Mouse (Mus musculus) colon, adult 2 months (tissue): ENCODE results near the gene Srp72. TPM values are rescaled to one million over a fixed set of nuclear protein-coding genes. Genes with fewer than 3 reads are reported as not detected.

ENCODE experiments used
- polyA plus RNA-seq: library from polyadenylated mRNA; depleted of rRNA; stranded (reverse); fragments of >200 nt; gene quantifications from 2 replicates; pipeline ENCODE4 v1.2.3, GENCODE M21; 2012; rRNA removed

The Srp72 gene
- 10.3 and 14.1 TPM in 2 replicates for polyA plus RNA-seq

GRCm38 (mm10) chr5:76974554-76975285 lies at the start of gene Srp72:
Gene Srp72, plus strand, starts transcription at chr5:76974683.

GRCm38 (mm10) chr5:76951106-76952027 lies 23.1 kb upstream of the Srp72 start, which contains the start of the genes Paics and Ppat:
Gene Paics, plus strand, starts transcription at chr5:76951307.
Gene Ppat, minus strand, starts transcription at chr5:76951578.

GRCm38 (mm10) chr5:77004051-77004821 lies 29.8 kb downstream of the Srp72 start, which contains the start of gene Arl9:
Gene Arl9, plus strand, starts transcription at chr5:77004055.

GRCm38 (mm10) chr5:77015544-77016482 lies 41.3 kb downstream of the Srp72 start, which contains the start of gene Thegl:
Gene Thegl, plus strand, starts transcription at chr5:77016023.

Other genes starting within 250 kb of the Srp72 start
- 4.3 and 4.9 TPM in 2 replicates for gene Aasdh, start 69.2 kb upstream of the Srp72 start, polyA plus RNA-seq
- 29.8 and 35.7 TPM in 2 replicates for gene Paics, start 23.4 kb upstream of the Srp72 start, polyA plus RNA-seq
- 3.4 and 4.1 TPM in 2 replicates for gene Ppat, start 23.1 kb upstream of the Srp72 start, polyA plus RNA-seq
- not detected in 2 replicates for gene Arl9, start 29.4 kb downstream of the Srp72 start, polyA plus RNA-seq
- not detected in 2 replicates for gene Thegl, start 41.3 kb downstream of the Srp72 start, polyA plus RNA-seq
- 61.2 and 64.6 TPM in 2 replicates for gene Hopx, start 140.4 kb downstream of the Srp72 start, polyA plus RNA-seq
- 0.21 TPM in 1 of 2 replicates, not detected in the other for gene Spink2, start 236.8 kb downstream of the Srp72 start, polyA plus RNA-seq